Mouse (Mus musculus) liver, postnatal 0 days (tissue): Measurements from ENCODE around the gene 2010111I01Rik.

ENCODE experiments used
- CTCF ChIP-seq: sonication (generic); IDR thresholded peaks from 2 replicates; pipeline ENCODE4 v1.5.1; 2016; ENCODE audit warnings: antibody characterized with exemption, low read depth
- EP300 ChIP-seq: IDR thresholded peaks from 2 replicates; pipeline ENCODE4 v1.6.1; 2016; ENCODE audit warnings: antibody characterized with exemption, low read depth, mild to moderate bottlenecking

DNA sequence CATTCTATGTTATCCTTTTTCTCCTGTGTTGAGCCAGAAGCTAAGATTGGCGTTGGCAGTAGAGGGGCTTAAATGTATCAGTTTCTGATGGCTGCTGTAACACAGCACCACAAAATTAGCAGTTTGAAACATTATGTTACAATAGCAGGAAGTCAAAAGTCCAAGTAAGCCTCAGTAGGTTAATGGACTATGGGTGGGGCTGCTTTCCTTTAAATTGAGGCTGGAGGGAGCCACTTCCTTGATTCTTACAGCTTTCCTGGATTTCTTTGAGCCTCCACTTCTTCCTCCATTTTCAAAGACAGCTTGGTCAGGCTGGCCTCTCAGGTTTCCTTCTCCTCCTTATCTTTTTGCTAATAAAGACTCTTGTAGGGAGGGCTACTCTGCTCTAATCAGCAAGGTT is 304.1 kb downstream of the 2010111I01Rik start:
- no peak for TF ChIP-seq EP300
- TF ChIP-seq CTCF: no peak
